Mouse (Mus musculus) liver, embryonic 14 days (tissue): ENCODE results near the gene Kcnn1. TPM values are rescaled to one million over a fixed set of nuclear protein-coding genes. Genes with fewer than 3 reads are reported as not detected.

Experiments used
- polyA plus RNA-seq: library from polyadenylated mRNA; depleted of rRNA; stranded (reverse); fragments of >200 nt; gene quantifications from 2 replicates; pipeline ENCODE4 v1.2.3, GENCODE M21; 2012; rRNA removed

Gene Kcnn1
- polyA plus RNA-seq: 0.21 and 0.31 TPM in 2 replicates

DNA sequence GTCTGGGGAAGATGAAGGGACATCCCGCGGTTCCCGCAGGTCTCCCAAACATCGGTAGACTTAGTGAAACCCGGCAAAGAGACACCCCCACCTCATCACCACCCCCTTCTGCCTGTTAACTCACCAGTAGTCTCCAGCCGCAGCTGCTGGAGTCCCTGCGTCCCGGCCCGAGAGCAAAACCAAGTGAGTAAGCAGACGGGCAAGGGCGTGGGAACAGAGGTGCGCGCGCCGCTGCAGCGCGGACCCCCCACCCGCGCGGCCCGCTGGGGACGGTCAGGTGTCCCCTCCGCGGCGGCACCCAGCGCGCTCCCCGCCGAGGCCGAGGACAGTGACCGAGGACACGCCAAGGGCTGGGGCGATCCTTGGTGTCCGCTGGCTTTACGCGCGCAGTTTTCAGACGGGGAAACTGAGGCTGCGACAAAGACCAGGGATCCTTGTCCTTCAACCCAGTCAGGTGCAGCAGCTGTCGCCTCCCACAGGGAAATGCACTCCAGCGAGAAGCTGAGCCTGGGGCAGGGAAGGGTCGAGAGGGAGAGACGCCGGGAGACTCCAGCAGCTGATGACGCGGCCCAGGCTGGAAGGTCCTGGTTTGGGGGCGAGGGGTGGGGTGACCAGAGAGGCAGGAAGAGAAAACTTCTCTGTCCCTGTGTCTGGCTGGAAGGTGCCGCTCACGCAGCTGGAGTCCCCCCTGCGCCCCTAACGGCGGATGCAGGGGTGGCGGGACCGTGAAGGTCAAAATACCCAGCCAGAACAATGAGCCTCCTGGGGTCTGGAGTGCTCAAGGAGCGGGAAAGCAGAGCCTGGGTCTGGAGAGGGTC, at the start of gene Kcnn1:
Kcnn1 (minus strand) TSS at position 435 of the 818 bp plus-strand sequence.

DNA sequence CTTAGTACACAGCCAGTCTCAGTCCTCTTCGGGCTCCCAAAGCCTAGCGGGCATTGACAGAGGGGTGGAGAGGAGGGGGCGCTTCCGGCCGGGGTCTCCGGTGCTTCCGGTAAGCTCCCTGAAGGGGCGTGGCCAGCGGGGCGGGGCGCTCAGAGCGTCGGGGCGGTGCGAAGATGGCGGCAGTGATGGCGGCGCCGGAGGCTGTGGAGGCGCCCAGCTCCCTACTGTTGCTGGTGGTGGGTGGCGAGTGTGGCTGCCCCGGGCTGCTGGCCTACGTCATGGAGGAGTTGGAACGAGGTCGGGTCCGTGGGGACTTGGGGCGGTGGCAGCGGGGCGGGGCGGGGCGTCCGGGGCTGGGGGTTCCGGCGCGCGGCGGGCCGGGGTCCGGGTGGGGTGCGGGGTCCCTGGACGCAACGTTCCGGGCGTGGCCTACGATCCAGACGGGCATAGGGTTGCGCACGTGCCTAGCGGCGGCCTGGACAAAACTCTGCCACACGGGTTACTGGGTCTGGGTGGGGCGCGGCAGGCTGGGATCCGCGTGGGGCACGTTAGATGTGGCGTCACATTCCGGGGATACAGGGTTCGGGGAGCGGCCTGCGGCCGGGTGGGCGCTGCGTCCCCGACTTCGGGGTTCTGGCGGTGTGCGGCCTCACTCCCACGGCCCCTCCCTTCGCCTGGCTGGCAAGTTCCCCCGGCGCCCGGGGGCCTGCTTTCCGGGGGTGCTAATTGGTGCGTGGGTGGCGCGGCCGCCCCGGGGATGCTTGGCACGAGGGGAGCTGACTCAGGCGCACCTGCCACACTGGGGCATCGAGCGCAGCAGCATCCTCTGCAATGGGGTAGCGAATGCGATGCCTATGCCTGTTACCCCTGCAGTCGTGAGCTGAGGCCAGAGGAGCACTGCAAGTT, 43.0 kb upstream of the Kcnn1 start, which contains the start of gene Map1s:
Map1s (plus strand) TSS at position 102 of the 906 bp plus-strand sequence.

DNA sequence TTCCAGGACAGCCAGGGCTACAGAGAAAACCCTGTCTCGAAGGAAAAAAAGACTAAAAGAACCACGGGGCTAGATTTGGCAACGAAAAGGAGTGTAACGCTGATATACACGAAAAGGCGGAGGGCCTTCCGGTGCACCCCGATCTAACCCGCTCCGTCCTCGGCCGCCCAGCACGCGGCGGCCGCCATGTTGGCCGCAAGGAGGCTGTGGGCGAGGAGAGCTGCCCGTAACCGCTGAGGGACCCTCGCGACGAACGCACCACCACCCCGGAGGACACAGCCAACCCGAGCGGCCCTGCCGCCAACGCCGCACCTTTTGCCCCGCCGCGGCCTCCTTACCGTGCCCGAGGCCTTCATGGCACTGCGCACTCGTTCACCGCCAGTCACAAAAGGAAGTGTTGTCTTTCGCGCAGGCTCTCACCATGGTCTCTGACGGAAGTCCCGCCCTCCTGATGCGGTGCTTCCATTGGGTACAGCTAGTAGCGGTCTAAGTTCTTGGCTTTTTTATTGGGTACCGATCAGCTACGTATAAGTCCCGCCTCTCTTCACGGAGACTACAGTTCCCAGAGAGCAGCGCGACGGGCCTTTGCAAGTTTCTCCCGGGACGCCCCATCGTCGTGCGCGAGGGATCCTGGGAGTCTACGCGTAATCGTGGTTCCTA, 34.1 kb upstream of the Kcnn1 start, which contains the start of gene Rpl18a:
Rpl18a (minus strand) TSS at position 392 of the 660 bp plus-strand sequence.

DNA sequence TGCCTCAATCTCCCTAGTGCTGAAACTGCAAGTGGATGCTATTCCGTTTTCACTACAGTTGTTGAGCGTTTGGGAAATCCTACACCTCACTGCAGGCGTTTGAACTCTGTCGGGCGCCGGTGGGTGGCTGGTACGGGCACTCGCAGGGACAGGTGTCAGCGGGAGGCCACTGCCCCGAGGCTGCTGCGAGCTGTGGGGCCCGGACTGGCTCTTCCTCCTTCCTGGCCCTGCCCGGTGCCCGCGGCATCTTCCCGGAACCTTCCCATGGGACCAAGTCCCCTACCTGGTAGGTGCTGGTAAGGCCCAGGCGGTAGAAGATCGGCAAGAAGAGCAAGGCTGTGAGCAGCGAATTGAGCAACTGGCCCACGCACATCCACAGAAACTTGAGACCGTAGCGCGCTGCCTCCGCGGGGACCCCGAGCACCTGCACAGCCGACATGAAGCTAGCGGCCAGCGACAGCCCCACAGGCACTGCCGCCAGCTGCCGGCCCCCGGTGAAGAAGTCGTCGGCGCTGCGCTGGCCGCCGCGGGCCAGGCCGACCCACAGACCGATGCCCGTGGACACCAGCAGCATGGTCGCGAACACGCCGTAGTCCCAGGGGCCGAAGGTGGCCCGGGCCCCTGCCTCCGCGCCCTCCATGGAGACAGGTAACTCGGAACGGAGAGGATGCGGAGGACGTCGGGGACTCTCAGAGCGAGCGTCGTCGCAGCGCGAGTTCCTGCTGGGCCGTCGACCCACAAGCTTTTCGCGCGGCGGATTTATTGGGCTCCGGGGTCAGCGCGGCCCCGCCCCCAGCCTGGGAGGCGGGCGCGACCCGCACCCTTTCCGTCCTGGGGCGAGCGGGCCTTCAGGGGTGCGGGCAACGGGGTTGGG, 29.2 kb upstream of the Kcnn1 start, which contains the start of gene Slc5a5:
Slc5a5 (minus strand) TSS at position 736 of the 874 bp plus-strand sequence.

DNA sequence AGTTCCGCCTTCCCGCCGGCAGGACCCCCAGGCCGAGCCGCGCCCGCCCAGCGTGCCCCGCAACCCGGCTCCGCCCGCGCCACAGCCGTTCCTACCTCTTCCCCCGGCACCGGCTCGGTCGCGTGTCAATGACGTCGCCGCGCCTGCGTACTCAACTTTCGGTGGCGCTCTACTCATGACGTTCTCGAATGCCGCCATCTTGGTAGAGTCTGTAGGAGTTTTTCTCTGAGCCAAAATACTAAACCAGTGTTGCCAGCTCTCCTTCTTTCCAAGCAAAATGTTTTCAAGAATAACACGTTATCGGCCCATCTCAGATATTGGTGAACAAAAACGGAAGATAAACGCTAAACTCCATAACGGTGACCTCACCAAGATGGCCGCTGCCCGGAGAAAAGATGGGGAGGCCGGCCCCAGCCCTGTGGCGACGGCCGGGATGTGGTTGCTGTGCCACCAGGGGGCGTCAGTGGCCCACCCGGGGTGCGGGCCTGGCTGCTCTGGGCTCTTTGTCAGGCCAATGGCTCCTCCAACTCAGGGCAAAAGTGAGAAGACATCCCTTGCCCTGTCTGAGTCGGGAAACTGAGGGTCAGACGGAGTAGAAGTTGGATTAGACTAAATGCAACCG, 10.4 kb upstream of the Kcnn1 start, which contains the start of gene Ccdc124:
Ccdc124 (minus strand) TSS at position 572 of the 622 bp plus-strand sequence.

DNA sequence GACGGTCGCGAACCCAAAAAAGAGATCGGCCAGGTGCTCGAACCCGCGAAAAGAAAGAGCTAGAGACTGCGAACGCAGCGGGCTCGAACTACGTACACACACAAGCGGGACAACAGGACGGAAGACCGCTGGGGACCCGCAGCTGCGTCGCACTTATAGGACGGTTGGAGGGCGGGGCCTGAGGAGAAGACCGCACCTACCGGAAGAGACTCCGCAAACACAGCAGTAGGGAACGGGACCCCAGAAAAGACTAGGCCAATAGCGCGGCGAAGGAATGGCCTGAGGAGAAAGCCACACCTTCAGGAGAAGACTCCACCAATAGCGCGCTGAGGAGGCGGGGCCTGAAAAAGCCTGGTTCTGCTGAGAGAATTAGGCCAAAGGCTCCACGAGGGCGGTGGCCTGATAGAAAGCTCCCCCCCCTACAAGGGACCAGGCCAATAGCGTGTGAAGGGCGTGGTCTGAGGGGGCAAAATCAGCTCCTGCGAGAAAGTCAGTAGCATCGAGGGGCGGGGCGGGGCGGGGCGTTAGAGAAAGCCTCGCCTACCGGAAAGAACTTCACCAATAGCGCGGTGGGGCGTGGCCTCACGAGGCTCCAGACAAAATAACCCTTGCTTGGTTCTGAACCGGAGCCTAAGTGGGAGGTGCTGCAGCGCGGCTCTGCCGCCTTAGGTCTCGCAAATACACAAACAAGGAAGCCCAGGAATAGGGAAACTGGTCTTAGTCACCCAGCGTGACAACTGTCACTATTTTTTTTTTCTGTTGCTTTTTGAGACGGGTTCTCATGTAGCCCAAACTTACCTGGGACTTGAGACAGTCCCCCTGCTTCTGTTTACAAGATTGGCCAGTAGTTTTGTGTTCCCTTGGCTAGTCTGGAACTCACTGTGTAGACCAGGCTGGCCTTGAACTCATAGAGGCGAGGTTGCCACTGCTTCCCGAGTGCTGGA, 23.4 kb downstream of the Kcnn1 start, which contains the start of gene Arrdc2:
Arrdc2 (minus strand) TSS at position 313 of the 944 bp plus-strand sequence.

DNA sequence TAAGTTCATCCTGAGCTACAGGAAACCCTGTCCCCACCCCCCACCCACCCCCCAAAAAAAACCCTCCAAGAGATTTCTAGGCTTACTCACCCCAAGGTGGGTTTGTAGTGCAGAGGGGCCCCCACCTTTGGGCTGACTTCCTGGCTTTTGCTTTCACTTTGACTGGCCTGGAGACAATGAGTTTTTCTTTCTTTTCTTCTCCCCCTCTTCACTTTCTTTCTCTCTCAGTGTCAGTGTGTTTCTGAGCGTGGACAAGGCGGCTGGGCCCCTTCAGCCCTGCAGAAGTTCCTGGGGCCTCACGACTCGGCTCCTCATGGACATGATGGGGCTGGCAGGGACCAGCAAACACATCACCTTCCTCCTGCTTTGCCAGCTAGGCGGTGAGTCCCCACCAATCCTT, 54.8 kb downstream of the Kcnn1 start, which contains the start of gene Il12rb1:
Il12rb1 (plus strand) TSS at position 211 of the 400 bp plus-strand sequence.

DNA sequence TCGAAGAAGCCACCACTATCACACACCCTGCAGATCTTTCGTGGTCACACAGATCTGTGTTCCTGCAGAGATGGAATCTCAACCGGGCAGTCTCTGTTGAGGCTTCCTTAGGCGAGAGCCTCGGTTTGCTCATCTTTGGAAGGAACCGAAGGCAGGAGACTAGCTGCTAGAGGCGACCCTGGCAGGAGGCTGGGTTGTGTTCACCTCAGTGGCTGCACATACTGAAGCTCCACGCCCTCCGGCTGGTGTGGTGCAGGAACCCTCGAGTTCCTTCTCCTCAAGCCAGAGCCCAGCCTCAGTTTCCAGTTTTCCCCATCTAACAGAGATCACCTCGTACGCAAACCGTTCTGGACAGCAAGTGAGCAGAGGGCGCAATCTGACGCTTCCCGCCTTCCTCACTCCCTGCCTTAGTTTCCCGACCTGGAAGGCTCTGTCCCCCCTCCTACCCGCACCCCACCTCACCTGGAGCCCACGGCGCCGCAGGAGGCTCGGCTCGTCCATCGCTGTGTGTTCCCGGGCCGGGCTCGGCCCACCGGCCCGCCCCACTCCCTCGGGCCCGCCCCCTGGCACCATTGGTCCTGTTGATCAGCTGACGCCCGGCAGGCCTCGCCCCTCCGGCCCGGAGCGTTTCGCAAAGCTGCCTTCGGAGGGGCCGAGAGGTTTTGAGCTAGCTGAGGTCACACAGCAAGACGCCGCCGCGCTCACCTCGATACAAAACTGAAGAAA, 58.4 kb downstream of the Kcnn1 start, which contains the start of gene Mast3:
Mast3 (minus strand) TSS at position 574 of the 726 bp plus-strand sequence.

Other genes starting within 250 kb of the Kcnn1 start
- 3.7 and 5.1 TPM in 2 replicates for gene Lrrc25, start 247.1 kb downstream of the Kcnn1 start, polyA plus RNA-seq
- gene Gdf15, start 230.8 kb downstream of the Kcnn1 start, polyA plus RNA-seq: 5.7 and 5.9 TPM in 2 replicates
- 7.8 and 8.5 TPM in 2 replicates for gene Pgpep1, start 202.9 kb downstream of the Kcnn1 start, polyA plus RNA-seq
- gene Lsm4, start 190.0 kb downstream of the Kcnn1 start, polyA plus RNA-seq: 130 and 135 TPM in 2 replicates
- gene Jund, start 164.3 kb downstream of the Kcnn1 start, polyA plus RNA-seq: 26.4 and 29.1 TPM in 2 replicates
- not detected in 2 replicates for gene Iqcn, start 159.8 kb downstream of the Kcnn1 start, polyA plus RNA-seq
- 0.08 TPM in 1 of 2 replicates, not detected in the other for gene Gm3336, start 144.7 kb downstream of the Kcnn1 start, polyA plus RNA-seq
- gene Pde4c, start 139.5 kb downstream of the Kcnn1 start, polyA plus RNA-seq: 1.2 and 1.6 TPM in 2 replicates
- 2.3 and 2.5 TPM in 2 replicates for gene Rab3a, start 108.6 kb downstream of the Kcnn1 start, polyA plus RNA-seq
- 21.1 and 28.0 TPM in 2 replicates for gene Mpv17l2, start 102.3 kb downstream of the Kcnn1 start, polyA plus RNA-seq
- 16.7 and 18.5 TPM in 2 replicates for gene Pik3r2, start 86.5 kb downstream of the Kcnn1 start, polyA plus RNA-seq
- 9.1 and 12.1 TPM in 2 replicates for gene Mast3, start 58.2 kb downstream of the Kcnn1 start, polyA plus RNA-seq
- 0.10 and 0.17 TPM in 2 replicates for gene Il12rb1, start 54.8 kb downstream of the Kcnn1 start, polyA plus RNA-seq
- gene Arrdc2, start 23.5 kb downstream of the Kcnn1 start, polyA plus RNA-seq: 32.1 and 35.4 TPM in 2 replicates
- gene Ccdc124, start 10.7 kb upstream of the Kcnn1 start, polyA plus RNA-seq: 35.9 and 39.9 TPM in 2 replicates
- gene Slc5a5, start 29.5 kb upstream of the Kcnn1 start, polyA plus RNA-seq: 0.07 and 0.08 TPM in 2 replicates
- gene Rpl18a, start 34.2 kb upstream of the Kcnn1 start, polyA plus RNA-seq: 2,572 and 2,942 TPM in 2 replicates
- 10.3 and 10.8 TPM in 2 replicates for gene Map1s, start 42.7 kb upstream of the Kcnn1 start, polyA plus RNA-seq